Mouse (Mus musculus): Measurements from ENCODE around the gene Rapgef4. TPM values are rescaled to one million over a fixed set of nuclear protein-coding genes. Genes with fewer than 3 reads are reported as not detected.

Gene Rapgef4
- polyA plus RNA-seq, 1 experiment = 11.3 TPM

DNA sequence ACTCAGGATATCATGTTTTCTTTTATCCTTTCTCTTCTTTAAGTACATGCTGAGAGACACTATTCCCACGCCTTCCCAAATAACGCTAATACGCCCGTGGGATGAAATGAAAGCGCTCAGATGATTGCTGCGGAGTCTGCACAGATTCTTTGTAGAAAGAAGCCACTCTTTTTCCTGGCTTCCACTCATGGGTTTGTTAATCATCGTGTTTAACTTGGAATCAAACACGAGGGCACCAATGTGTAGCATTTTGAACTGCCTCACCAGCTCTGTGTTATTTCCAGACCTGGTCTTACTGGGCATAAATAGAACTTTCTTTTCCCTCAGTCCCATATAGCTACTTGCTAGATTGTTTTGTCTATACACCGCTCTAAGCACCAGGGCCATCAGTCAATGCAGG is 162.4 kb downstream of the Rapgef4 start:
- Histone ChIP-seq H3K4me1 (ENCODE audit: control insufficient read depth, insufficient read depth, insufficient read length) (peaks cover 14% of the 10 kb centered on the region; the same call in 1 of the 2 replicates), H3K27ac (ENCODE audit: insufficient read depth, low read length) (peak overlapping the region; percentile 37; the same call in 1 of the 2 replicates), H3K27me3 (ENCODE audit: control insufficient read depth, insufficient read depth, low read length) (no peaks in the 10 kb centered on the region), H3K36me3 (ENCODE audit: control insufficient read depth, insufficient read depth, low read length) (no peaks in the 10 kb centered on the region), H3K4me3 (ENCODE audit: extremely low read depth, insufficient read depth, insufficient read length) (no peak overlapping the region)
- no peak for DNase-seq (ENCODE audit: low read depth in 1 of 2, low spot score in 2 of 2)
- WGBS = 95% methylated on average over 9 of the region's 9 CpGs
- TF ChIP-seq CTCF (IDR thresholded peaks at IDR 0.05; ENCODE audit: extremely low read depth, insufficient read depth, insufficient read length, insufficient replicate concordance) (no peak), POLR2A (IDR thresholded peaks at IDR 0.05; ENCODE audit: low read depth, low read length) (no peak)

GRCm38 (mm10) chr2:72144576-72145200 is 163.6 kb downstream of the Rapgef4 start:
- TF ChIP-seq CTCF (IDR thresholded peaks at IDR 0.05; ENCODE audit: extremely low read depth, insufficient read depth, insufficient read length, insufficient replicate concordance) (no peak), POLR2A (IDR thresholded peaks at IDR 0.05; ENCODE audit: low read depth, low read length) (no peak)
- WGBS = 18% methylated on average over 7 of the region's 7 CpGs
- Histone ChIP-seq H3K4me1 (ENCODE audit: control insufficient read depth, insufficient read depth, insufficient read length) (peaks cover 16% of the 10 kb centered on the region; the same call in 1 of the 2 replicates), H3K27me3 (ENCODE audit: control insufficient read depth, insufficient read depth, low read length) (no peaks in the 10 kb centered on the region), H3K27ac (ENCODE audit: insufficient read depth, low read length) (peak overlapping the region; percentile 85), H3K4me3 (ENCODE audit: extremely low read depth, insufficient read depth, insufficient read length) (no peak overlapping the region), H3K36me3 (ENCODE audit: control insufficient read depth, insufficient read depth, low read length) (no peaks in the 10 kb centered on the region)
- no peak for DNase-seq (ENCODE audit: low read depth in 1 of 2, low spot score in 2 of 2)

DNA sequence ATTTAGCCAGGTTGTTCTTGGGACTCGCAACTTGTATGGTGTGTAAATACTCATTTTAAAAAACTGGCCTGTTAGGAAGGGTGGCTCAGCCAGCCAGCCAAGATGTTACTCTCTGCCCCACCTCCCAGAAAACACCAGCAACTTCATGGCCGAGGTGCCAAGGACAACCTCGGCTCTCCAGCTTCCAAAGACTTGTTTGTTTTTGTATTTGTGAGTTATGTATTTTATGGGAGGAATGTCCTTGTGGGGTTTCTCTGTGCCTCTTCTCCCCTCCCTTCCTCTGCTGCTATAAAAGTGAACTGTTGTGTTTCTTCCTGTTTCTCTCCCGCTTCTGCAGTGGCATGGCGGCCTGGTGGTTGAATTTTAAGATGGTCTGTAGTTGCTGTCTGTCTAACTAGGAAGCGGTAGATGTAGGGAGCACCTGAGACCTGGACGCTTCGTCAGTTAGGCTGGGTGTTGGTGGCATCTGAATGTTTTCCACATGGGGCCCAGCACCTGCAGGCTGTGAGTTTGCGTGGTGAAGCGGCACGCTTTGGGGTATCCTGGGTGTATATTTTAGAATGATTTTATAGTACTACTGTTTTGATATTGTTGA is 164.3 kb downstream of the Rapgef4 start:
- Histone ChIP-seq H3K27me3 (ENCODE audit: control insufficient read depth, insufficient read depth, low read length) (no peaks in the 10 kb centered on the region), H3K36me3 (ENCODE audit: control insufficient read depth, insufficient read depth, low read length) (no peaks in the 10 kb centered on the region), H3K4me3 (ENCODE audit: extremely low read depth, insufficient read depth, insufficient read length) (peak overlapping the region; percentile 47; the same call in 1 of the 2 replicates), H3K27ac (ENCODE audit: insufficient read depth, low read length) (peak overlapping the region; percentile 85), H3K4me1 (ENCODE audit: control insufficient read depth, insufficient read depth, insufficient read length) (peaks cover 16% of the 10 kb centered on the region; the same call in 1 of the 2 replicates)
- WGBS = 58% methylated on average over 11 of the region's 11 CpGs
- DNase-seq (ENCODE audit: low read depth in 1 of 2, low spot score in 2 of 2) = no peak
- no peak for TF ChIP-seq CTCF (IDR thresholded peaks at IDR 0.05; ENCODE audit: extremely low read depth, insufficient read depth, insufficient read length, insufficient replicate concordance)
- TF ChIP-seq POLR2A (IDR thresholded peaks at IDR 0.05; ENCODE audit: low read depth, low read length) = no peak

GRCm38 (mm10) chr2:72146061-72146460 is 165.0 kb downstream of the Rapgef4 start:
- Histone ChIP-seq H3K36me3 (ENCODE audit: control insufficient read depth, insufficient read depth, low read length) (no peaks in the 10 kb centered on the region), H3K4me3 (ENCODE audit: extremely low read depth, insufficient read depth, insufficient read length) (peak overlapping the region; percentile 26; the same call in 1 of the 2 replicates), H3K4me1 (ENCODE audit: control insufficient read depth, insufficient read depth, insufficient read length) (peaks cover 13% of the 10 kb centered on the region; the same call in 1 of the 2 replicates), H3K27me3 (ENCODE audit: control insufficient read depth, insufficient read depth, low read length) (no peaks in the 10 kb centered on the region), H3K27ac (ENCODE audit: insufficient read depth, low read length) (peak overlapping the region; percentile 59; the same call in 1 of the 2 replicates)
- no peak for DNase-seq (ENCODE audit: low read depth in 1 of 2, low spot score in 2 of 2)
- no peak for TF ChIP-seq POLR2A (IDR thresholded peaks at IDR 0.05; ENCODE audit: low read depth, low read length)
- no peak for TF ChIP-seq CTCF (IDR thresholded peaks at IDR 0.05; ENCODE audit: extremely low read depth, insufficient read depth, insufficient read length, insufficient replicate concordance)
- WGBS = 71% methylated on average over 10 of the region's 10 CpGs

- no peak for DNase-seq (ENCODE audit: low read depth in 1 of 2, low spot score in 2 of 2)
- TF ChIP-seq POLR2A (IDR thresholded peaks at IDR 0.05; ENCODE audit: low read depth, low read length) = no peak
- no peak for TF ChIP-seq CTCF (IDR thresholded peaks at IDR 0.05; ENCODE audit: extremely low read depth, insufficient read depth, insufficient read length, insufficient replicate concordance)
- 79% methylated on average over 7 of the region's 7 CpGs for WGBS
These were observed 166.2 kb downstream of the Rapgef4 start for GRCm38 (mm10) chr2:72147246-72147645.

GRCm38 (mm10) chr2:72147695-72148094 is 166.7 kb downstream of the Rapgef4 start:
- Histone ChIP-seq H3K4me1 (ENCODE audit: control insufficient read depth, insufficient read depth, insufficient read length) (peaks cover 13% of the 10 kb centered on the region; the same call in 1 of the 2 replicates), H3K27me3 (ENCODE audit: control insufficient read depth, insufficient read depth, low read length) (no peaks in the 10 kb centered on the region), H3K36me3 (ENCODE audit: control insufficient read depth, insufficient read depth, low read length) (no peaks in the 10 kb centered on the region), H3K27ac (ENCODE audit: insufficient read depth, low read length) (no peak overlapping the region), H3K4me3 (ENCODE audit: extremely low read depth, insufficient read depth, insufficient read length) (no peak overlapping the region)
- TF ChIP-seq POLR2A (IDR thresholded peaks at IDR 0.05; ENCODE audit: low read depth, low read length) (no peak), CTCF (IDR thresholded peaks at IDR 0.05; ENCODE audit: extremely low read depth, insufficient read depth, insufficient read length, insufficient replicate concordance) (no peak)
- no peak for DNase-seq (ENCODE audit: low read depth in 1 of 2, low spot score in 2 of 2)
- WGBS = 90% methylated on average over 6 of the region's 6 CpGs

More at GRCm38 (mm10) chr2:72147246-72147645, 166.2 kb downstream of the Rapgef4 start:
- H3K27ac ChIP-seq (ENCODE audit: insufficient read depth, low read length) = no peak overlapping the region
- no peaks in the 10 kb centered on the region for H3K36me3 ChIP-seq (ENCODE audit: control insufficient read depth, insufficient read depth, low read length)
- H3K27me3 ChIP-seq (ENCODE audit: control insufficient read depth, insufficient read depth, low read length) = no peaks in the 10 kb centered on the region
- H3K4me3 ChIP-seq (ENCODE audit: extremely low read depth, insufficient read depth, insufficient read length) = no peak overlapping the region
- peaks cover 13% of the 10 kb centered on the region; the same call in 1 of the 2 replicates for H3K4me1 ChIP-seq (ENCODE audit: control insufficient read depth, insufficient read depth, insufficient read length)

All from spleen, adult 2 months (tissue).